In genomic region chr4:133262375-133262765, GRCm38 (mm10) we compare ENCODE assay signal across 16 mouse cellular contexts. TPM values are rescaled to one million over a fixed set of nuclear protein-coding genes. Genes with fewer than 3 reads are reported as not detected.
DNase-seq lines count a peak whose midpoint lies in the region; ATAC-seq and TF ChIP-seq lines count a peak whose summit lies in the region.
"Had no signal": no experiment of that assay in that cellular context is flagged by ENCODE, and none has a peak within 500 bp of the region (broad histone marks: within the 10 kb centered on the region; RNA-seq: fewer than 3 reads in every experiment).

No protein-coding gene starts in this region.

- intact Hi-C loops in left cerebral cortex, adult 2 months (cut with DNase I): no loop called here

- peaks cover 3% of the 10 kb centered on the region; the same call in 1 of the 2 replicates for H3K9me3 ChIP-seq in midbrain, embryonic 11.5 days (ENCODE audit: control insufficient read depth, low read length)
- H3K9me3 ChIP-seq in midbrain, postnatal 0 days (ENCODE audit: low read length): no peaks in the 10 kb centered on the region
- H3K9me3 ChIP-seq in limb, embryonic 14.5 days (ENCODE audit: control insufficient read depth, low read length): no peaks in the 10 kb centered on the region; the same call in 1 of the 2 replicates
- H3K9me3 ChIP-seq in stomach, embryonic 16.5 days (replicated peaks; ENCODE audit: control insufficient read depth, low read length): no peaks in the 10 kb centered on the region
- H3K9me3 ChIP-seq: heart, embryonic 13.5 days had no signal

- TF ChIP-seq POLR2A in limb, embryonic 14.5 days (IDR thresholded peaks at IDR 0.05; ENCODE audit: borderline replicate concordance, extremely low read depth, insufficient read depth, insufficient read length): no peak

- 0 out of 2 replicates have a peak, but pooled peaks have one; percentile 44 for ATAC-seq in frontal cortex, adult (ENCODE audit: low TSS enrichment)
- no peak for ATAC-seq in midbrain, embryonic 11.5 days (ENCODE audit: low FRiP score)
- ATAC-seq in midbrain, postnatal 0 days (ENCODE audit: low FRiP score): no peak
- ATAC-seq in limb, embryonic 14.5 days (ENCODE audit: low FRiP score, low read depth): no peak
- ATAC-seq in stomach, embryonic 16.5 days (ENCODE audit: insufficient read depth, low FRiP score): no peak
- ATAC-seq: hindbrain, postnatal 0 days had no signal

- no peaks in the 10 kb centered on the region for H3K4me1 ChIP-seq in midbrain, embryonic 11.5 days (ENCODE audit: control insufficient read depth, insufficient read depth, low read length)
- H3K4me1 ChIP-seq in midbrain, postnatal 0 days (ENCODE audit: insufficient read depth, low read length): no peaks in the 10 kb centered on the region
- no peaks in the 10 kb centered on the region for H3K4me1 ChIP-seq in limb, embryonic 14.5 days (ENCODE audit: control insufficient read depth, insufficient read depth, low read length)
- H3K4me1 ChIP-seq in stomach, embryonic 16.5 days (ENCODE audit: control insufficient read depth, insufficient read depth, low read length): no peaks in the 10 kb centered on the region
- H3K4me1 ChIP-seq: heart, embryonic 13.5 days; neural tube, embryonic 12.5 days had no signal

- H3K27ac ChIP-seq in midbrain, embryonic 11.5 days (ENCODE audit: low read depth, low read length): no peak overlapping the region
- no peak overlapping the region for H3K27ac ChIP-seq in midbrain, postnatal 0 days (ENCODE audit: low read depth, low read length)
- no peak overlapping the region for H3K27ac ChIP-seq in limb, embryonic 14.5 days (replicated peaks; ENCODE audit: low read depth, low read length)
- peak overlapping the region; percentile 67 for H3K27ac ChIP-seq in stomach, embryonic 16.5 days (ENCODE audit: low read length)
- H3K27ac ChIP-seq in left cerebral cortex, adult 2 months: no peak overlapping the region
- H3K27ac ChIP-seq: heart, embryonic 13.5 days; hindbrain, postnatal 0 days; neural tube, embryonic 12.5 days had no signal

- H3K36me3 ChIP-seq in midbrain, embryonic 11.5 days (ENCODE audit: control insufficient read depth, insufficient read depth, low read length): peaks cover 26% of the 10 kb centered on the region
- H3K36me3 ChIP-seq in midbrain, postnatal 0 days (ENCODE audit: insufficient read depth, low read length): peaks cover 22% of the 10 kb centered on the region
- peaks cover 32% of the 10 kb centered on the region for H3K36me3 ChIP-seq in limb, embryonic 14.5 days (ENCODE audit: control insufficient read depth, insufficient read depth, low read length)
- H3K36me3 ChIP-seq in stomach, embryonic 16.5 days (ENCODE audit: control insufficient read depth, insufficient read depth, low read length): peaks cover 21% of the 10 kb centered on the region

- no peak for TF ChIP-seq CTCF in midbrain, postnatal 0 days (IDR thresholded peaks at IDR 0.05)
- no peak for TF ChIP-seq CTCF in left cerebral cortex, adult 2 months (IDR thresholded peaks at IDR 0.05)

- no peak for DNase-seq in frontal cortex, postnatal 10 days (ENCODE audit: low spot score in 2 of 2)
- peak; percentile 71 for DNase-seq in midbrain, embryonic 11.5 days (ENCODE audit: low spot score, missing footprints)
- DNase-seq in midbrain, postnatal 0 days (ENCODE audit: low spot score): no peak
- DNase-seq in limb, embryonic 14.5 days (ENCODE audit: low spot score): no peak
- no peak for DNase-seq in left cerebral cortex, adult 2 months (ENCODE audit: extremely low spot score in 1 of 2, low spot score in 2 of 2)
- no peak for DNase-seq in cerebellum, adult 11 months
- DNase-seq: cerebellum, postnatal 36 days; lung, adult 18-20 months; right cerebral cortex, adult 18-20 months had no signal

- no peak overlapping the region for H3K4me2 ChIP-seq in midbrain, embryonic 11.5 days
- no peak overlapping the region for H3K4me2 ChIP-seq in midbrain, postnatal 0 days (ENCODE audit: low read depth, low read length, poor library complexity, severe bottlenecking)
- H3K4me2 ChIP-seq in limb, embryonic 14.5 days (replicated peaks; ENCODE audit: low read depth, low read length, severe bottlenecking): peak overlapping the region; percentile 15; the same call in 1 of the 2 replicates
- H3K4me2 ChIP-seq in stomach, embryonic 16.5 days (ENCODE audit: low read depth, low read length): peak overlapping the region; percentile 37
- H3K4me2 ChIP-seq: heart, embryonic 13.5 days; neural tube, embryonic 12.5 days had no signal

- H3K4me3 ChIP-seq in midbrain, embryonic 11.5 days (ENCODE audit: low read depth, low read length): no peak overlapping the region
- no peak overlapping the region for H3K4me3 ChIP-seq in midbrain, postnatal 0 days (ENCODE audit: low read depth, low read length)
- no peak overlapping the region for H3K4me3 ChIP-seq in limb, embryonic 14.5 days (replicated peaks; ENCODE audit: low read length)
- peak overlapping the region; percentile 35 for H3K4me3 ChIP-seq in stomach, embryonic 16.5 days (replicated peaks; ENCODE audit: low read length)
- no peak overlapping the region for H3K4me3 ChIP-seq in left cerebral cortex, adult 2 months
- H3K4me3 ChIP-seq: erythroblast, embryonic 14.5 days; heart, embryonic 13.5 days; neural tube, embryonic 12.5 days had no signal

- H3K27me3 ChIP-seq in midbrain, embryonic 11.5 days (ENCODE audit: control insufficient read depth, insufficient read depth, low read length): peaks cover under 1% of the 10 kb centered on the region; the same call in 1 of the 2 replicates
- no peaks in the 10 kb centered on the region for H3K27me3 ChIP-seq in midbrain, postnatal 0 days (ENCODE audit: insufficient read depth, low read length)
- no peaks in the 10 kb centered on the region for H3K27me3 ChIP-seq in limb, embryonic 14.5 days (ENCODE audit: control insufficient read depth, insufficient read depth, low read length)
- H3K27me3 ChIP-seq in stomach, embryonic 16.5 days (ENCODE audit: control insufficient read depth, insufficient read depth, low read length): no peaks in the 10 kb centered on the region

- 77% methylated on average over 7 of the region's 7 CpGs for WGBS in midbrain, embryonic 11.5 days
- 69% methylated on average over 7 of the region's 7 CpGs for WGBS in midbrain, postnatal 0 days
- 55% methylated on average over 7 of the region's 7 CpGs for WGBS in limb, embryonic 14.5 days
- WGBS in stomach, embryonic 16.5 days: 67% methylated on average over 7 of the region's 7 CpGs

- H3K9ac ChIP-seq in midbrain, embryonic 11.5 days (ENCODE audit: low read length): no peak overlapping the region
- H3K9ac ChIP-seq in midbrain, postnatal 0 days (replicated peaks; ENCODE audit: low read length, poor library complexity, severe bottlenecking): no peak overlapping the region
- H3K9ac ChIP-seq in limb, embryonic 14.5 days (ENCODE audit: low read depth, low read length, severe bottlenecking): no peak overlapping the region
- peak overlapping the region; percentile 59 for H3K9ac ChIP-seq in stomach, embryonic 16.5 days (ENCODE audit: low read length)
- H3K9ac ChIP-seq: heart, embryonic 13.5 days; neural tube, embryonic 12.5 days had no signal

RNA-seq across cellular contexts. Expression of gene Sytl1, which starts 0.5 kb away (rescaled TPM):
- 0.37 and 0.83 TPM in 2 replicates for polyA plus RNA-seq in midbrain, embryonic 11.5 days (2014; fragmentation: Nextera tagmentation; extraction: Ambion mirVana)
- 1.6 TPM in 1 of 2 replicates, not detected in the other for total RNA-seq in midbrain, postnatal 0 days (2014; rRNA removed)
- polyA plus RNA-seq in midbrain, postnatal 0 days (2015; fragmentation: Nextera tagmentation; extraction: Ambion mirVana): 0.21 and 0.26 TPM in 2 replicates
- 14.3 and 15.7 TPM in 2 replicates for polyA plus RNA-seq in limb, embryonic 14.5 days (2012; rRNA removed)
- polyA plus RNA-seq in limb, embryonic 14.5 days (2014; fragmentation: Nextera tagmentation; extraction: Ambion mirVana): 17.9 and 23.3 TPM in 2 replicates
- polyA plus RNA-seq in stomach, embryonic 16.5 days (2015; fragmentation: Nextera tagmentation; extraction: Ambion mirVana): 52.0 and 76.1 TPM in 2 replicates
- 1 to 10 TPM; 3.0 TPM for total RNA-seq in left cerebral cortex, adult 2 months (2021)

RNA-seq across cellular contexts. Expression of gene Tmem222, which starts 15.2 kb away (rescaled TPM):
- 71.2 and 82.0 TPM in 2 replicates for polyA plus RNA-seq in midbrain, embryonic 11.5 days (2014; fragmentation: Nextera tagmentation; extraction: Ambion mirVana)
- total RNA-seq in midbrain, postnatal 0 days (2014; rRNA removed): 129 and 130 TPM in 2 replicates
- polyA plus RNA-seq in midbrain, postnatal 0 days (2015; fragmentation: Nextera tagmentation; extraction: Ambion mirVana): 138 and 143 TPM in 2 replicates
- 101 and 119 TPM in 2 replicates for polyA plus RNA-seq in limb, embryonic 14.5 days (2012; rRNA removed)
- 81.6 and 84.1 TPM in 2 replicates for polyA plus RNA-seq in limb, embryonic 14.5 days (2014; fragmentation: Nextera tagmentation; extraction: Ambion mirVana)
- polyA plus RNA-seq in stomach, embryonic 16.5 days (2015; fragmentation: Nextera tagmentation; extraction: Ambion mirVana): 71.3 and 74.3 TPM in 2 replicates
- 10 to 100 TPM; 87.3 to 91.2 TPM for total RNA-seq in left cerebral cortex, adult 2 months (2021)

RNA-seq across cellular contexts. Expression of gene Map3k6, which starts 21.8 kb away (rescaled TPM):
- polyA plus RNA-seq in midbrain, embryonic 11.5 days (2014; fragmentation: Nextera tagmentation; extraction: Ambion mirVana): 1.3 and 2.0 TPM in 2 replicates
- total RNA-seq in midbrain, postnatal 0 days (2014; rRNA removed): 7.6 and 8.3 TPM in 2 replicates
- polyA plus RNA-seq in midbrain, postnatal 0 days (2015; fragmentation: Nextera tagmentation; extraction: Ambion mirVana): 2.8 and 4.1 TPM in 2 replicates
- 6.7 and 7.5 TPM in 2 replicates for polyA plus RNA-seq in limb, embryonic 14.5 days (2012; rRNA removed)
- polyA plus RNA-seq in limb, embryonic 14.5 days (2014; fragmentation: Nextera tagmentation; extraction: Ambion mirVana): 9.4 and 10.4 TPM in 2 replicates
- polyA plus RNA-seq in stomach, embryonic 16.5 days (2015; fragmentation: Nextera tagmentation; extraction: Ambion mirVana): 17.1 and 21.0 TPM in 2 replicates
- 10 to 100 TPM in 1 of 2 experiments, 1 to 10 TPM in 1; 5.3 to 10.6 TPM for total RNA-seq in left cerebral cortex, adult 2 months (2021)

RNA-seq across cellular contexts. Expression of gene Gpr3, which starts 50.0 kb away (rescaled TPM):
- polyA plus RNA-seq in midbrain, embryonic 11.5 days (2014; fragmentation: Nextera tagmentation; extraction: Ambion mirVana): 0.10 and 0.55 TPM in 2 replicates
- 3.2 and 10.8 TPM in 2 replicates for total RNA-seq in midbrain, postnatal 0 days (2014; rRNA removed)
- polyA plus RNA-seq in midbrain, postnatal 0 days (2015; fragmentation: Nextera tagmentation; extraction: Ambion mirVana): 3.9 and 4.5 TPM in 2 replicates
- 0.84 and 1.1 TPM in 2 replicates for polyA plus RNA-seq in limb, embryonic 14.5 days (2012; rRNA removed)
- 0.22 TPM in 1 of 2 replicates, not detected in the other for polyA plus RNA-seq in limb, embryonic 14.5 days (2014; fragmentation: Nextera tagmentation; extraction: Ambion mirVana)
- polyA plus RNA-seq in stomach, embryonic 16.5 days (2015; fragmentation: Nextera tagmentation; extraction: Ambion mirVana): 0.12 TPM in 1 of 2 replicates, not detected in the other
- 10 to 100 TPM; 12.5 to 15.6 TPM for total RNA-seq in left cerebral cortex, adult 2 months (2021)
- total RNA-seq: megakaryocyte-erythroid progenitor cell, adult 5-6 weeks had no signal
- polyA plus RNA-seq: erythroblast, embryonic 14.5 days had no signal

RNA-seq across cellular contexts. Expression of gene Cd164l2, which starts 50.4 kb away (rescaled TPM):
- 0.23 and 0.47 TPM in 2 replicates for polyA plus RNA-seq in midbrain, embryonic 11.5 days (2014; fragmentation: Nextera tagmentation; extraction: Ambion mirVana)
- total RNA-seq in midbrain, postnatal 0 days (2014; rRNA removed): 3.9 and 5.9 TPM in 2 replicates
- 10.6 and 11.0 TPM in 2 replicates for polyA plus RNA-seq in midbrain, postnatal 0 days (2015; fragmentation: Nextera tagmentation; extraction: Ambion mirVana)
- polyA plus RNA-seq in limb, embryonic 14.5 days (2012; rRNA removed): 3.2 and 3.4 TPM in 2 replicates
- 4.9 and 6.3 TPM in 2 replicates for polyA plus RNA-seq in limb, embryonic 14.5 days (2014; fragmentation: Nextera tagmentation; extraction: Ambion mirVana)
- polyA plus RNA-seq in stomach, embryonic 16.5 days (2015; fragmentation: Nextera tagmentation; extraction: Ambion mirVana): 9.2 and 9.5 TPM in 2 replicates
- total RNA-seq in left cerebral cortex, adult 2 months (2021): 1 to 10 TPM; 7.3 to 7.7 TPM
- total RNA-seq: megakaryocyte-erythroid progenitor cell, adult 5-6 weeks had no signal
- polyA plus RNA-seq: erythroblast, embryonic 14.5 days had no signal

Comparison
In these comparisons a context has a peak if more than half of its experiments do, and no peak if none do; other contexts are left out.
1. H3K4me2 ChIP-seq: peak in limb, embryonic 14.5 days (single experiment) and stomach, embryonic 16.5 days (single experiment); none in midbrain, embryonic 11.5 days (single experiment) and midbrain, postnatal 0 days (single experiment).